Mouse (Mus musculus) thymus, postnatal 10 days (tissue): ENCODE measurements around the gene R3hdml.
A peak's percentile ranks its signal among the peaks of the same experiment; 100 is the strongest.

Experiments used
- DNase-seq, 2 experiments: peaks; one replicate each; pipeline ENCODE4 v3.0.0; 2021; ENCODE audit warnings: low spot score in 2 of 2

Gene R3hdml

DNA sequence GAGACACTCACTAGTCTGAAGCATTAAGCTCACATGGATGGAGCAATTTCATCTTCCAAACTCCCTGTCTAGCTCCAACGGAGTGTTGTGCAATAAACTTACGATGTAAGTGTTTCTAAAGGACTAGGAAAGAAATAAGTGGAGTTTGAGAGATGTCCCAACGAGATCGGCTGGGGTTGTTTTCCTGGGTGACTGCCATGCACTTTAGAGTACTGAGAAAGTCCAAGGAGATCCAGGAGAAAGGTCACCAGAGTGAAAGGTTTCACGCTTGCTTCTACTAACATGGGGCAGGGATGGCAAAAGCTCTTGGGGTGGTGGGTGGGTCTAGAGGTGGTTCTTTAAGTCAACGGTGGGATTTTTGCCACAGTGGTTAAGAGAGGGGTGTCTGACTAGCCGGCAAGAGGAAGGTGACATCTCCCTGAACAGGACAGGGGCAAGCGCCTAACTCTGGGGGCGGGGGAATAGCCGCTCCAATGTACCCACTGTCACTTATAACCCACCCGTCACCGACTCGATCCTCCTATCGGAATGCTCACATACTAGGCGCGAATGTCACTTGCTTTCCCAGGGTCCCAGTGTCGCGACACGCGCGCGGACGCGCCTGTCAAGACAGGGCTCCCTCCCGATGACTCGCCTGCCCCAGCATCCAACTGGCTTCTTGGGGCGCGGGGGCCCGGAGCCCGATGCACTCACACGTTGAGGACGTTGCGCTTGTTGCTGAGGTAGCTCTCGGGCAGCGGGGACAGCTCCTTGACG, 20.2 kb upstream of the R3hdml start:
- no peak for DNase-seq

DNA sequence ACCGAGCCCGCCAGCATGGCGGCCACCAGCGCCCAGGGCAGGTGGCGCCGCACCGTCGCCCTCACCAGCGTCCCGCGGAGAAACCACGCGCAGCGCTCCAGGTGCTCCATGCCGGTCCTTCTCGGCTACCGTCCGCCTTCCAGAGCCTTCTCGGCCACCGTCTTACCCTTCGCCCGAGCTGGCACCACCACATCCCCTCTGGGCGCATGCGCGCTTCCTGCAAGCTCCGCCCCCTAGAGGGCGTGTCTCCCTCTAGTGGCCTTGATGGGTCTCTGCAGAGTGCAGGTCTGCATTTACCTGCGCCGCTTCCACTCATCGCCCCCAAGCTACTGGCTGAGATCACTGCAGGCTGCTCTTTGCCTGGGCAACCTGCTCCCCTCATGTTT, 19.7 kb upstream of the R3hdml start, which contains the start of gene Fitm2:
Gene Fitm2, minus strand, starts transcription at position 164 of the 386 bp plus-strand sequence.
- DNase-seq = peak; percentile 94 to 96

DNA sequence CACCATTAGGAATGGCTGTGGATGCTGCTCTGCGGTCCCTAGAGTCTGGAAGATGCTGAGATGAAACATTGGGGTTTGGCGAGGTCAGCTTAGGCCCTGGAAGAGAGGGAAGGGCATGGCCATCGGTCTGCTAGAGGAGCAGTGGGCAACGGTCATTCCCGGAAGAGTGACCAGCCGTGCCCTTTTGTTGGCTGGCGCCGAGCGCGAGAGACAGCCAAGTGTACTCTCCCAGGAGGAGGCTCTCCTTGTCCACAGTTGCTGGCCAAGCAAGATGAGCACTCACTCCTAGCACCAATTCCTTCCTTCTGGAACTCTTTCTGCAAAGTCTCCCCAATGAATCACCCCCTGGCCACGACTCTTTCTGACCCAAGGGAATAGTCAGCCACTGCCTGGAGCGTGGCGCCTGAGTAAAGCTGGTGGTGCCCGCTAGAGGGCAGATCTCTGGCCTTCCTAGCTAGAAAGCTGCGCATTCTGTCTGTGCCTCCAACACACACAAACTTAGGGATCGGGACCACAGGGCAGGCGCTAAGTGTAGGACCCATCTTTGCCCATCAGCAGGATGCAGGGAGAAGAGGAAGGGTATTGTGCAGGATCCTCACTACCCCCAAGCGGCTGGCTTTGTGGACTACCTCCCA, 11.8 kb upstream of the R3hdml start:
- no peak for DNase-seq

DNA sequence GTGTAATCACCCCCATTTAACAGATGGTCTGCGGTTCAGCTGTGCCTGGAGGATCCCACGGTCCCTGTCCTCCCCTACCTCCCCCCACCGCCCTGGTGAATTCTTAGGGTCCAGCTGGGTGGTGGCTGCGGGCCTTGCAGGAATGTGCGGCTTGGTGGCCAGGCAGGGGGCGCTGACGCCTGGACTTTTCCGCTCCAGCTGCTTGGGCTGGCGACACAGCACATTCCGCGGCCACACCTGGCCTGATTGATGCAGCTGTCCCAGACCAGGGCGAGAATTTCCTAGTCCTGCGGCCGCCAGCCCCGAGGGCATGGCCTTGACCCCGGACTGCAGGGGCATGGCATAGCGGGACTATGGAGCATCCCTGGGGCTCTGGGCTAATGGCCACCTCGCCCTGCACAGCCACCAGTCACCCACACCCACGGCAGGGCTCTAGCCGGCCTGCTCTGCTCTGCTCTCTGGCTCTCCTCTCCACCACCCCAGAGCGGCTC, 10.5 kb upstream of the R3hdml start:
- DNase-seq = no peak

DNA sequence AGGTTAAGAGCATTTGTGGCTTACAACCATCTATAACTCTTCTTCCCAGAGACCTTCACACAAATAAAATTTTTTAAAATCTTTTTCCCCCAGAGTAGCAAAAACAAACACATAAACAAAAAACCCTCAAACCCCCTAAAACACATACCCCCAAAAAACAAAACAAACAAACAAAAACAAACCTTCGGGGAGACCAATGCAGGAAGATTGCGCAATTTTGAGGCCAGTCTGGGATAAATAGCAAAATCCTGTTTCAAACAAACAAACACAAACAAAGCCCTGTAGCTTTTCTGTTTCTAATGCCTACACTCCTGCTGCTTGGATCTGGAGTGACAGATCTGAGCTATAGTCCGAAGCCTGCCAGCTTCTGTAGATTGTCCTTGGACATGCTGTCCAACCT, 4.8 kb upstream of the R3hdml start:
- DNase-seq = no peak

DNA sequence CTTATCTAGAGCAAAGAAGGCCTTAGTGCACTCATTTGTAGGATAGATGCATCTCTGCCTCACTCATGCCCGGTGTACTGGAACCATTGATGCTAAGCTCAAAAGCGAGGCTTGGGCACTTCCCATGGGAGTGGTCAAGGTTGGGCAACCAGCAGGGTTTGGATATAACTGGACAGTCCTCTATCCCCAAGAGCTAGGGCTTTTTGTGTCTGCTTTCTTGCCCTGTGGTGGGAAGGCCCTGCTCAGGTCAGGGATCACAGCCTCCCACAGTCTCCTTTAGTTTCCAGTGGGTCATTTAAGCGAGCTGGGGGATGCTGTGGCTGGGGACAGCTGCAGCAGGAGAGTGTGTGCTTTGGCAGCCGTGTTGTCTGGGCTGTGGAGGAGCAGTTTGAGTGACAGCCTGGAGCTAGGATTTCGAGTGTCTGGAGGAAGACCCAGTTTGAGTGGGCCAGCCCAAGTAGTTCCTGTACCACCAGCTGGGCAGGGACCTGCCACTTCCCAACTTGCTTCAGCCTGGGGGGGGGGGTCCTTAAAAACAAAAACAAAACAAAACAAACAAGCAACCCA, 2.3 kb upstream of the R3hdml start:
- DNase-seq = no peak

DNA sequence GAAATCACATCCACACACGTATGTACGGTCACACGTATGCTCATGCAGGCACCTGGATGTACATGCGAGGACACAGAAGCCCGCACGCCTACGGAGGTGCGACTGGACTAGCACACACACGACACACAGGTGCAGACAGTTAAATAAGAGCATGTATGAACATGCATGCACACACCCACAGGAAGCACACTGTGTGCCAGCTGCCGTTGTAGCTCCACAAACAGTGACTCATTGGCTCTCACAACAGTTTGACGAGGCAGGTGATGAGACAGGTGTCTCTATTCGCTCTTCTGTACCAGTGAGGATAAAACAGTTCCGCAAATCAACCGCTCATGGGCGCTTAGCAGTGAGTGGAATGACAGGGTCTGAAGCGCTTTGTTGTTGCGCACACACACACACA, 1.5 kb upstream of the R3hdml start:
- DNase-seq = no peak

DNA sequence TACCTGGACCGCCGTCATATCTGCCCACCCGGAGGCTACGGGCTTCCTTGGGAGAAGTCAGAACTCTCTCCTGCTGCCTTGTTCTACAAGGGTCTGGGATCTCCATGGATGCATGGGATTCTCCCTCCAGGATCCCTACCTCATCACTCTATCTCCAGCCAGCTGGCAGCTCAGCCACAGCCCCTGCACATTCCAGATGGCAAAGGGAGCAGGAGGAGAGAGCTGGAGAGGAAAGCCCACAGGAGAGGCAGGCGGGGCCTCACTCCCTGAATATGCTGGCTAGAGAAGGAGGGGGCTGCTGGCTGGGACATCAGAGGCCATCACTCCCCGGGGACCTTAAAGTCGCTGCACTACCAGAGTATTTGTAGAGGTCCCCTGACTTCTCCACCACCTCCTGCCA, 767 bp upstream of the R3hdml start:
- DNase-seq = no peak

DNA sequence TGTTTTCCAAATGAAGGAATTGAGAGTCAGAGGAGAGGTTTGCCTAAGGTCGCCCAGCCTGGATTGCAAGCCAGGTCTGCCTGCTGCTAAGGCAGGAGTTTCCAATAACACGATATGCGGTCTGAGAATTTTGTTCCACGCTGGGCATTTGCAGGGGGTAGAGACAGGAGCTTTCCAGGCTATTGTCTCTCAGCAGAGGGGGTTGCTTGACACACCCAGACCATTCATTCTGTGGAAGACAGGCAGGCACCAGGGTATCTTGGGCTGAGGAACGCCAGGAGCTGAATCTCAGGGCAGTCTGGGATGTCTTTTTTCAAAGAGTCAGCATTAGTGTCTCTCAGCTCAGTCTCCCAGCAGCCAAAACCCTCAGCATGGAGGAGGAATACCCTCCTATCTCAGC, 913 bp downstream of the R3hdml start:
- DNase-seq = no peak

DNA sequence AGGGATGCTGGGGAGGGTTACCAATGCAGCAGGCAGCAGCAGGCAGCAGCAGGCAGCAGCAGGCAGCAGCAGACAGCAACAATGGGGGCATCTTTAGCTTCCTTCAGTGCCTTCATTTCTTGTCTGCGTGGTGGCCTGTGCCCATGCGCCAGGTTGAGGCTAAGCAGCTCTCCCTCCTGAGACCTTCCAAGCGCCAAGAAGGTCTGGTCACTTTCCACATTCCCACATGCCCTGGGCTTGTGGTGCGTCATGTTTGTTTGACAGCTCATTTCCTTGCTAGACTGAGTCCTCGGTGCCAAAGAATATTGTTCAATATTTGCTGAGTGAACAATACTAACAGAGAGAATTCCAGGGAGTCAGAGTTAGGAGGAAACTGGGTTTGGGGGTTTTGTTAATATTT, 1.9 kb downstream of the R3hdml start:
- no peak for DNase-seq

DNA sequence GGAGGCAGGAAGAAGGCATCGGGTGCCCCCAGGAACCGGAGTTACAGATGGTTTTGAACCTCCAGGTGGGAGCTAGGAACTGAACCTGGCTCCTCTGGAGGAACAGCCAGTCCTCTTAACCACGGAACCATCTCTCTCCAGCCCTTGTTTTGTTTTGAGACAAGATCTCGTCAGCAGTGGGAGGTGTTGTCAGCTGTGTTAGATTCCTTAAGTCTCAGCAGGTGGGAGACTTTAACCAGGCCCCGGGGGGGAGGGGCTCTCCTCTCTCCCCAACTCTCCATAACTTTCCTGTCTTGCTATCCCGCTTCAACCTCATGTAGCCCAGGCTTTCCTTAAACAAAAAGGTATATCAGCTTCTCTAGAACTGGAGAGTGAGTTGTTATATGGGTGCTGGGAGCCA, 2.3 kb downstream of the R3hdml start:
- DNase-seq = no peak

DNA sequence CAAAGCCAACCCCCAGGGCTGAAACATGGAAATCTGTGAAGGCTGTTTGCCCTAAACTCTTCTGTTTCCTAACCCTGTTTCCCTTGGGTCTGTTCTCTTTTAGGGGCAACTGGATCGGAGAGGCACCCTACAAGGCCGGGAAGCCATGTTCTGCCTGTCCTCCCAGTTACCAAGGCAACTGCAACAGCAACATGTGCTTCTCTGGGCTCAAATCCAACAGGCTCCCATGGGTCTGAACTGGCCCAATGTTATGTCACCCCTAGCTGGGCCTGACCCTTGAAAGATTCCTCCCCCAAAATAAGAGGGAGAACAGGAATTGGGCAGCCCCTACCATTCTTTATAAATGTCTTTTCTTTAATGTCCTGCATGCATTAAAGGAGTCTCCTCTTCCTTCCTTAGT, 10.1 kb downstream of the R3hdml start:
- DNase-seq = no peak

DNA sequence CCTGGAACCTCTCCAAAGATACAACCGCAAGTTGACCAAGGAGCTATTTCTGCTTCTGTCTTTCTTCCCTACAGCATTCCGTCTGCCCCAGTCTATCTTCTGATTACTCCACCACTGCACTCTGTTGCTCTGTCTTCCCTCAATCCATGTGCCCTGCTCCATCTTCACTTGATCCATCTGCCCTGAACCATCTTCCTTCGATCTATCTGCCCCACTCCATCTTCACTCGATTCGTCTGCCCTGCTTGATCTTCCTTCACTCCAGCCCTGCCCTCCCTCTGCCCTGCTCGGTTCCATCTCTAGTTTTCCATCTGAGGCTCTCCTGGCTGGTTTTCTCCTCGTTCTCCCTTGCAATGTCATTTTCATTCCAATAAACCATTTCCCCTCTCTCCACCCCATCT, 11.1 kb downstream of the R3hdml start:
- no peak for DNase-seq

DNA sequence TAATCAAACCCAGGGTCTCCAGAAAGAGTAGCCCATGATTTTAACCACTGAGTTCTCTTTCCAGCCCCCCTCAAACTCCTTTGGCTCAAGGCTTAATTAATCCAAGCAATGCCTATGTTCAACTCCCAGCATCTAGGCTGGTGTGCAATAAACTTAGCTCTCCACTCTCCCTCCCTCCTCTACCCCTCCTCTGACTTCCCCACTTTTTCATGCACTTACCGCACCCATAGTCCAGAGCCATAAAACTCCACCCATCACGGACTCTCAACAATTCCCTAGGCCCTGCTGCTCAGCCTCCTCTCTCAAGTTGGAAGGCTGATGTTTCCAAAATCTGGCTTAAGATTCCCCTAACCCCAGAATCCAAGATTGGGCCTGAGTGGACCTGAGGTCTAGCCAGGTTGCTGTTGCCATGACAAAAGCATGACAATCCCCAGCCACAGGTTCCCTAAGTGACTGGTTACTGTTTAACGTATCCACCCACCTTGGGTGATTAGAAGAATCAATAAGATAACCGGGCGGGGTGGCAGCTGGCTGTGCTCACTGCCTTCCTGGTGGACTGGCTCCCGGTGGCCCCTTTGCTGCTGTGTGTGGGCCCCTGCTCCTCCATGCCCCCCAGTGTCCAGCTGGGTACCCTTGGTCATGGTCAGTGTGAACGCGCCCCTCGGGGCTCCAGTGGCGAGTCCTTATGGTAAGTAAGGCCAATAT, 14.3 kb downstream of the R3hdml start, which contains the start of gene Hnf4a:
Gene Hnf4a, plus strand, starts transcription at position 509 of the 705 bp plus-strand sequence.
- no peak for DNase-seq

DNA sequence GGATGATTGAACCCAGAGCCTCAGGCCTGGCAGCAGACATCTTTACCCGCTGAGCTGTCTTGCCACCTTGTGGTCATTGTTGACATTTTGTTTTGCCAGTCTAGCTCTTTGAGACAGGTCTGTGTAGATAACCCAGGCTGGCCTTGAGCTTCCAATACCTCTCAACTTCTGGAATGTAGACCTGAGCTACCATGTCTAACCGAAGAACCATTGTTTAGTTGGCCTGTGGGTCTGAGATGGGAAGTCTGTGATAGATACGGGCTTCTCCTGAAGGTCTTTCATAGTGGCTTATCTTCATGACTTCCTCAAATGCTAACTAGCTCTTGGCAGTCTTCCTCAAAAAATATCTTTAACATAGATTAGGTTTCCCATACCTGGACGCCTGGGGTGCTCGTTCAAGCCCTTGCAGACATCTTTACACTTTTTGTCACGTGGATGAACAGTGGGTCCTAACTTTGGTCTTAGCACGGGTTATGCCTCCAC, 33.7 kb downstream of the R3hdml start:
- no peak for DNase-seq

DNA sequence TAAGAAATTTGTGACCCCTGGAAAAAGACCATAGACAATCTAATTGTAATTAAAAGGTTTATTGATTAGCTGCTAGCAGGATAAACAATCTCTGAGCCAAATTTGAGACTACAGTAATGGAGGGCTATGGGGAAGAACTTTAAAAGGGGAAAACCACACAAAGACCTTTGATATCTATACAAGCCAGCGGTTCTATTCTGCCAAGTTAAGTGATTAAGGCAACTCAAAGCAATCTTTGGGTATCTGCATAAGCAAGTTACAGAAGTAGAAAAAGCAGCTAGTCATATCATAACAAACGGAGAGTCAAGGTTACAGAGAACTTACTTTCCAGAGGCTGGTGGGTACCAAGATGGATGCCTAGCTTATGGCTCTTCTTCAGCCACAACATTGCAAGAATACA, 35.4 kb downstream of the R3hdml start:
- no peak for DNase-seq

DNA sequence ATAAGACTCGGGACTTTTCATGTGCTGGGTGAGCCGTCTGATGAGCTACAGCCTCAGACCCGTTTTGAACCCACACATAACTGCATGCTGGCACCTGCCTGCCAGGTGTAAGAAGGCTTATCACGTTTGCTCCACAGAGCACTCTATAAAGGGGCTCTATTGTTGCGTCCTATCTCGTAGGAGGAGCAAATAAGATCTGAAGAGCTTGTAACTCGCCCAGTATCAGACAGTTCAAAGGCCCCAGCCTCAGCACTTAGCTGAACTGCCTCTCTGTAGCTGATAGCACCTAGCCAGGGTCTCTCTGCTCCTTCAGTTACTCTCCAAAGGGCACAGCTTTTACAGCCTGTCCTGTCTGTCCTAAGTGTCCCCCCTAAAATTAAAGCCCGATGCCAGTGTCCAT, 38.3 kb downstream of the R3hdml start:
- DNase-seq = no peak

DNA sequence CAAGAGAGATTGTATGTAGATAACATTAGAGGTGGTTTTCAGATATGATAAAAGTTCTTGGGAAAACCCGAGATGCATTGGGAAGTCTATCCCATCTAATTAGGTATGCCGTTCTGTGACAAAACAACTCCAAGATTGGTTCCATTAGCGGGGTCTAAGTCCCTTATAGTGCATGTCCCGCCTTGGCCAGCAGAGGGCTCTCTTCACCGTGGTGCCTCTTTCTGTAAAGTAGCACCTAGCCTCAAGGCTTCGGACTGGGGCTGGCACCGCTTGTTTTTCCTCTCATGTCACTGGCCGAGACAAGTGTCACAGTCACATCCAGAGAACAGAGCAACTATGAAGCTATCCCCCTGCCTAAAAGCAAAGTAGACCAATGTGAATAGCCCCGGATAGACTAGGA, 39.8 kb downstream of the R3hdml start:
- DNase-seq = peak; percentile 42 to 81

DNA sequence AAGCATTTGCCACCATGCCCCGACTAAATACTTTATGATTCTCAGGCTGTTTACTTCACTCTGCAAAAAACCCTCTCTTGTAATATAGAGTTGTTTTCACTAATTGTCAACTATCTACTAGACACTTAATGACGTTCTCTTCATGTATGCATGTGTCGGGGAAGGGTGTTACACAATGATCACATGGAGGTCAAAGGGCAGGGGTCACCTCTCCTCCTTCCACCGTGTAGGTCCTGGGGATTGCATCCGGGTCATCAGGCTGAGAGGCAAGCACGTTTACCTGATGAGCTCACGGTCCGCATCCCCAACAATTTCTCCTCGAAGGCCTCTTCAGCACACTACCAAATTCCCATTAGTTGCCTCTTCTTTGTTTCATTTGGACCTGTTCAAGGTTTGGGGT, 41.1 kb downstream of the R3hdml start:
- no peak for DNase-seq

DNA sequence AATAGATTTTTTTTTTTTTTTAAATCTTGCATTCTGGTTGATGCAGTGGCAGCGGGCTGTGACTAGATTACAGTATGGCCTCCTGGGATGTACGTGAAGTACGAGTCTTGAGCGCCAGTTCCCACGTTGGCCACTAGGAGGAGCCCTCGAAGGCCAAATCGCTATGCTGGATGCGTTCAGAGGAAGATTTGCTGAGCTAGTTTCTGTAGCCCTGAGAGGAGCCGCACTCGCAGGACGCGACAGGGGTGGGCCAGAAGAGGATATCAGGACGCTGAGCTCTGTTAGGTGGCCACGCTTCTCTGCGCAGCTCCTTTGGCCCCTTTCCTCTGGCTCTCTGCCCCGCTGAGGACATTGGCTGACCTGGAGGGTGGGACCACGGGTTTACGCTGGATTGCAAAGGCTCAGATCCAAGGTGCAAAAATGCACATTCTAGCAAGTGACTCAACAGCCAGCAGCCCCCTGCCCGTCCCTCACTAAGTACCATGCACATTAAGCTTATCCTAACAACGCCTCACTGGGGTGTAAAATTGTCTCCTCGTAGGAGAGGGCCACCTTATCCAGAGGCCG, 42.9 kb downstream of the R3hdml start:
- peak; percentile 71 to 87 for DNase-seq

DNA sequence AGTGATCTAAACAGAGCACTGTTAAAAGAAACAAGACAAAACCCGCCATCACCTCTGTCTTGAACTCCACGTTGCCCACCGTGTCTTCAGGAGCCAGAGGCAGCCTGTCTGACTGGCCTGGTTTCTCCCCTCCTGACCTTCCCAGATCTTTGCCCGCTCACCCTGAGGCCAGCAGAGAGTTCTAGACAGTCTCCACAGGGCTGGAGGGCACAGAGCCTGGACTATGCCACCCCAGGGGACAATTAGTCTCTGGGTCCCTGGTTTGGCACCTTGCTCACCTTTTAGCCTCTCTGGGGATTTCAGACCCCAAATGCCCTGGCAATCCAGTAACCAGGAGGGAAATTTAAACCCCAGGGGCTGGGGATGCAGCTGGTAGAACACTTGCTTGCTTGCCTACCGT, 45.3 kb downstream of the R3hdml start:
- no peak for DNase-seq

DNA sequence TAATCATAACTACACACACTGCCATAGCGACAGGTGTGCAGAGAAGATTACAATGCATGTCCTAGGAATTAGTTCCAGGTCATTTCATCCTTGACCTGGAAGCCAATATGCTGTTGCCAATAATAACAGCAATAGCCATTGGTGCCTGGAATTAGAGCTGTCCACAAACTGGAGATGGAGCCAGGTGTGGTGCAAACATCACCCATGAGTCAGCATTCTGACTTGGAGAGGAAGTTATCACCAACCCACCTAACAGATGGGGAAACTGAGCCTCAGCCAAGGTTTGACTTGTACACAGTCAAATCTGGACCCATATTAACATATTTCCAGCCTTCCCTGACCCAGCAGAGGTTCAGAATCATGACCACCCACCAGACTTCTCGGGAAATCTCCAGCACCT, 46.3 kb downstream of the R3hdml start:
- DNase-seq = no peak
